Mouse (Mus musculus): Measurements from ENCODE around the gene Pip5k1b. TPM values are rescaled to one million over a fixed set of nuclear protein-coding genes. Genes with fewer than 3 reads are reported as not detected.

Pip5k1b gene
- polyA plus RNA-seq, 1 experiment from 2014 or later = 1.6 TPM

DNA sequence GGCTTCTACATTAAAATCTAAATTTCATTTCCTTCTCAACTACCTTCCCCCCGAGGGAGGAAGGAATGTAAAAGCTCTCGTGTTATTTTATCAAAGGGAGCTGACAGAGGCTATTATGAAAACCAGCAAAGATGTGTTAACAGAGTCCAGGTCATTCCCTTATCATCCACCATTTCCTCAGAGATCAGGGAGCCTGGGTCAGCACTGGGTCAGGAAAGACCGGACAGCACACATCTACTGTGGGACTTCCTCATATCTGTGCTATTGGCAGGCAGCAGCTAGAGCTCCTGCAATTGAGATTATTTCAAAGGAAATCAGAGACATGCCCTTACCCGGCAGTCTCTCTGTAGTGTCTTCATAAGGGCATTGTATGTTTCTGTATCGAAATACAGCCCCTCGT is 177.2 kb downstream of the Pip5k1b start:
- Histone ChIP-seq H3K4me3 (ENCODE audit: low read depth, low read length) (no peak overlapping the region), H3K27me3 (ENCODE audit: control insufficient read depth, insufficient read depth, low read length) (no peaks in the 10 kb centered on the region), H3K9me3 (replicated peaks; ENCODE audit: control insufficient read depth, low read length) (no peaks in the 10 kb centered on the region), H3K27ac (replicated peaks; ENCODE audit: low read depth, low read length) (no peak overlapping the region), H3K9ac (replicated peaks; ENCODE audit: low read length) (no peak overlapping the region), H3K4me2 (ENCODE audit: low read depth, low read length) (no peak overlapping the region), H3K4me1 (ENCODE audit: control insufficient read depth, insufficient read depth, low read length) (no peaks in the 10 kb centered on the region), H3K36me3 (replicated peaks; ENCODE audit: control insufficient read depth, insufficient read depth, low read depth, low read length) (no peaks in the 10 kb centered on the region)
- no peak for DNase-seq (ENCODE audit: low spot score)
- ATAC-seq (replicated peaks; ENCODE audit: insufficient number of reproducible peaks, low FRiP score, low TSS enrichment, low read depth) = no peak
- 31% methylated on average over 6 of the region's 6 CpGs for WGBS

DNA sequence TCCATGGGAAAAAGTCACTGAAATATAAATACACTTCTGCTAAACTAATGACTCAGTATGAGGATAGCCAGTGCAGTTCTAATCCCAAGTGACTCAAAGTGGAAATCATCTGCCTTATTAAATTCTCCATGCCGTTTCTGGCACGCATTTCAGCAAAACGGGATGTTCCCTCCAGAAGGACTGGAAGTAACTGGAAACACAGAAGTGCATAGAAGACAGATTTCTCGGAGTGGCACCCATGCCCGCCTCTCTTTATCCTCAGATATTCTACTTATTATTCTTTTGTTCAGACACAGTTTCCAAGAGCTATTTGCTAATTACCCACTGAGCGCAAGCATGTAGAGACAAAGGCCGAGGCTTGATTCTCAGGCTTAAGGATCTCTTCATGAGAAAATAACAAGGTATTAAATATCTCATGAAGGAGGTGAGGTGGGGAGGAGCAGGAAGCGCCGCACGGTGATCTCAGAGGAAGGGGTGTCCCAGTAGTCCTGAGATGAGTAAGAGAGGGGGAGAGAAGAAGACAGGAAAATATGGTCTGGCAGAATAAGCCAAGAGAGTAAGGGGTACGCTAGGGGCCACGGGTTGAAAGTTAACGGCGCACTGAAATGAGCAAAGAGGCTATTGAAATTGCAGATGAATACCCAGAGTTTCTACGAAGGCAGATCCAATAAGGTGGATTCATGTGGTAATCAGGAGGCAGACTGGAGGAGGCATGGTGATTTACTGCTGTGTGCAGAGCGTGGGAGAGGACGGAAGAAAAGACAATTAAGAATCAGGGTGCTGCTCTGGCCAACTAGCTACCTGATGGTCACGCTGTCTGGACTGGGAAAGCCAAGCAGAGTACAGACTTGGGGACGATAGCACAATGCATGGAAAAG is 183.7 kb downstream of the Pip5k1b start:
- WGBS = 69% methylated on average over 19 of the region's 19 CpGs
- ATAC-seq (replicated peaks; ENCODE audit: insufficient number of reproducible peaks, low FRiP score, low TSS enrichment, low read depth) (no peak), DNase-seq (ENCODE audit: low spot score) (no peak)

DNA sequence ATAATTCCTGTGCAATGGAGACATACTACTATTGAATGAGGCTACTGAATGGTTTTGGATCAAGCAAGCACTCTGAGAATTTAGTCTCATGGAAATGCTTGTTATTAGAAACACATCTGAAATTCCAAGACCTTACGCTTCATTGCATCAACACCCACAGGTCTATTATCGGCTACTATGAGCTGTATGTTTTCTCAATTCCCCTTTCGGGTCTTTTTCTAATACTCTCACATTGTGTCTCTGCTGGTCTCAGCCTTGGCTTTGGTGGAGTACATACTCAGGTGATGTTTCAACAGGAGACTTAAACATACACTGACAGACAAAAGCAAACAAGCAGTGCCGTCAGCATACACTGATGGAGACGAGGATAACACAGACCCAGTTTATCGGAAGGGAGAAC is 187.3 kb downstream of the Pip5k1b start:
- no peaks in the 10 kb centered on the region for H3K36me3 ChIP-seq (replicated peaks; ENCODE audit: control insufficient read depth, insufficient read depth, low read depth, low read length)
- no peak overlapping the region for H3K9ac ChIP-seq (replicated peaks; ENCODE audit: low read length)
- 79% methylated on average over 6 of the region's 6 CpGs for WGBS
- ATAC-seq (replicated peaks; ENCODE audit: insufficient number of reproducible peaks, low FRiP score, low TSS enrichment, low read depth) (no peak), DNase-seq (ENCODE audit: low spot score) (no peak)
- no peaks in the 10 kb centered on the region for H3K4me1 ChIP-seq (ENCODE audit: control insufficient read depth, insufficient read depth, low read length)
- H3K27me3 ChIP-seq (ENCODE audit: control insufficient read depth, insufficient read depth, low read length) = no peaks in the 10 kb centered on the region
- no peak overlapping the region for H3K4me2 ChIP-seq (ENCODE audit: low read depth, low read length)
- H3K4me3 ChIP-seq (ENCODE audit: low read depth, low read length) = no peak overlapping the region
- no peak overlapping the region for H3K27ac ChIP-seq (replicated peaks; ENCODE audit: low read depth, low read length)
- H3K9me3 ChIP-seq (replicated peaks; ENCODE audit: control insufficient read depth, low read length) = no peaks in the 10 kb centered on the region

More for the DNA sequence above, 183.7 kb downstream of the Pip5k1b start:
- H3K4me3 ChIP-seq (ENCODE audit: low read depth, low read length) = no peak overlapping the region
- no peaks in the 10 kb centered on the region for H3K9me3 ChIP-seq (replicated peaks; ENCODE audit: control insufficient read depth, low read length)
- H3K4me2 ChIP-seq (ENCODE audit: low read depth, low read length) = no peak overlapping the region
- no peak overlapping the region for H3K27ac ChIP-seq (replicated peaks; ENCODE audit: low read depth, low read length)
- no peaks in the 10 kb centered on the region for H3K27me3 ChIP-seq (ENCODE audit: control insufficient read depth, insufficient read depth, low read length)
- H3K9ac ChIP-seq (replicated peaks; ENCODE audit: low read length) = no peak overlapping the region
- H3K36me3 ChIP-seq (replicated peaks; ENCODE audit: control insufficient read depth, insufficient read depth, low read depth, low read length) = no peaks in the 10 kb centered on the region
- no peaks in the 10 kb centered on the region for H3K4me1 ChIP-seq (ENCODE audit: control insufficient read depth, insufficient read depth, low read length)

DNA sequence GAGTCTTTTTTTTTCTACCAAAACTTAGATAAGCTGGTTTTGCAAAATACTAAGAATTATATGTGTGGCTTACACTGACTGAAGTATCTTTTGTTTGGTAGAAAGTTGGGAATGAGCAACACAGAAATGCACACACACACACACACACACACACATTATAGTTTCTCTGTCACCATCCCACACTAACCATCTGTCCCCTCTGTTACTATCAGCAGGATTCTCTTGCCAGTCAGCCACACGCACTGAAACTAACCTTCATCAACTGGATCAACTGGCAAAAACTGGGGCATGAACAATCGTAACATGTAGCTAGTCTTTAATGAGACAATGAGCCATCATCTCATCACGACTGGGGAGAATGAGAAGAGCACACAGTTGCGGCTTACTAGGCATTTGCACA is 187.9 kb downstream of the Pip5k1b start:
- Histone ChIP-seq H3K27me3 (ENCODE audit: control insufficient read depth, insufficient read depth, low read length) (no peaks in the 10 kb centered on the region), H3K9me3 (replicated peaks; ENCODE audit: control insufficient read depth, low read length) (no peaks in the 10 kb centered on the region), H3K4me1 (ENCODE audit: control insufficient read depth, insufficient read depth, low read length) (no peaks in the 10 kb centered on the region), H3K4me3 (ENCODE audit: low read depth, low read length) (no peak overlapping the region), H3K36me3 (replicated peaks; ENCODE audit: control insufficient read depth, insufficient read depth, low read depth, low read length) (no peaks in the 10 kb centered on the region), H3K9ac (replicated peaks; ENCODE audit: low read length) (no peak overlapping the region), H3K27ac (replicated peaks; ENCODE audit: low read depth, low read length) (no peak overlapping the region), H3K4me2 (ENCODE audit: low read depth, low read length) (no peak overlapping the region)
- ATAC-seq (replicated peaks; ENCODE audit: insufficient number of reproducible peaks, low FRiP score, low TSS enrichment, low read depth) (no peak), DNase-seq (ENCODE audit: low spot score) (no peak)
- WGBS = 84% methylated on average over 4 of the region's 4 CpGs

DNA sequence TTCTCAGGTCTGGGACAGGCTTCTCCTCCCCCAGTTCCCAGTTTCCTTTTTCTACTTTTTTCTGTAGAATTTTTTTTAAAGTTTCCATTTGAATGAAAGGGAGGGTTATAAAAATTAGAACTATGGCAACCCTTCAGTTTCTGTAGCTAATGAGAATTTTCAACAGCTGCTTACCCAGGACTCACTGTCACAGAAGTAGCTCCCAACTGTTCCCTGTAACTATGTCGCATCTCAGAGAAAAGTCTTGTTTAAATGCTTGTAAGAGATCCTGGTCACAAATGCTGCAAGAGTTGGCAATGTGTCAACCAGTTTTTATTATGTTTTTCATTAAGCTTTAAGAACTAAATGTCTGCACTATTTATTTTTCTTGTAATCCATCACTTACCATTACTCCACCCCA is 188.9 kb downstream of the Pip5k1b start:
- no peak overlapping the region for H3K9ac ChIP-seq (replicated peaks; ENCODE audit: low read length)
- no peak overlapping the region for H3K27ac ChIP-seq (replicated peaks; ENCODE audit: low read depth, low read length)
- no peak overlapping the region for H3K4me3 ChIP-seq (ENCODE audit: low read depth, low read length)
- H3K36me3 ChIP-seq (replicated peaks; ENCODE audit: control insufficient read depth, insufficient read depth, low read depth, low read length) = no peaks in the 10 kb centered on the region
- H3K4me2 ChIP-seq (ENCODE audit: low read depth, low read length) = no peak overlapping the region
- no peaks in the 10 kb centered on the region for H3K27me3 ChIP-seq (ENCODE audit: control insufficient read depth, insufficient read depth, low read length)
- WGBS = 77% methylated on average over 1 of the region's 1 CpGs
- H3K4me1 ChIP-seq (ENCODE audit: control insufficient read depth, insufficient read depth, low read length) = no peaks in the 10 kb centered on the region
- no peaks in the 10 kb centered on the region for H3K9me3 ChIP-seq (replicated peaks; ENCODE audit: control insufficient read depth, low read length)
- ATAC-seq (replicated peaks; ENCODE audit: insufficient number of reproducible peaks, low FRiP score, low TSS enrichment, low read depth) (no peak), DNase-seq (ENCODE audit: low spot score) (no peak)

DNA sequence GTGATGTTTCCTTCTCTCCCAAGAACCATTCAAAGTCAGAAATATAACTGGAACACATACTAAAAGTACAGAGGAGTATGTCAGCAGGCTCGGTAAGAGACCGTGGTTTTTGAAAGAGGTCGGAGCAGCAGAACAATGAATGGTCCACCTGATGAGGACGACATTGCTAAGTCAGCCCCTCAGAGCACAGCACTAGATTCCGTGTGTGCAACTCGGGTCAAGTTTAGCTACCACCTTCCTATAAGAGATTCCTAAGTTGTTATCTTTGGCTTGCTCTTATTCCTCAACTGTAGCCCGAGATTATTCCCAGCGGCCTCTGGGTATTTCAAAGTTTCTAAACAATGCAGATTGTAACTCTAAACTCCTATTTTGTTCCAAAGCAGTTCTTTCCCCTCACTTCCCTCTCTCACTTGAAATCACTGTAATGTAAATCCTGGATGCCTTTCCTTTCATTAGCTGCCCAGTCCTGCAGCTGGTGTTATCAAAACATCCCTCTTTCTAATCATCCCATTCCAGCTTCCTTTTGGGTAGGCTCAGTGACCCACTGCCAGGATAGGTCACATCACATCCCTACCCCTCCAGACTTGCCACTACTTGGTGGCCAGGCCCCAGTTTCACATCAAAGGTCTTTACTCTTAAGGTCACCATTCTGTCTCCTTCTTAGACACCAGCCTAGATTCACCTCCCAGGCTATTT is 192.9 kb downstream of the Pip5k1b start:
- H3K27me3 ChIP-seq (ENCODE audit: control insufficient read depth, insufficient read depth, low read length) = no peaks in the 10 kb centered on the region
- no peaks in the 10 kb centered on the region for H3K9me3 ChIP-seq (replicated peaks; ENCODE audit: control insufficient read depth, low read length)
- no peak overlapping the region for H3K4me2 ChIP-seq (ENCODE audit: low read depth, low read length)
- ATAC-seq (replicated peaks; ENCODE audit: insufficient number of reproducible peaks, low FRiP score, low TSS enrichment, low read depth) = no peak
- H3K9ac ChIP-seq (replicated peaks; ENCODE audit: low read length) = no peak overlapping the region
- WGBS = 59% methylated on average over 8 of the region's 8 CpGs
- H3K4me1 ChIP-seq (ENCODE audit: control insufficient read depth, insufficient read depth, low read length) = no peaks in the 10 kb centered on the region
- H3K36me3 ChIP-seq (replicated peaks; ENCODE audit: control insufficient read depth, insufficient read depth, low read depth, low read length) = no peaks in the 10 kb centered on the region
- DNase-seq (ENCODE audit: low spot score) = no peak
- H3K4me3 ChIP-seq (ENCODE audit: low read depth, low read length) = no peak overlapping the region
- H3K27ac ChIP-seq (replicated peaks; ENCODE audit: low read depth, low read length) = no peak overlapping the region

DNA sequence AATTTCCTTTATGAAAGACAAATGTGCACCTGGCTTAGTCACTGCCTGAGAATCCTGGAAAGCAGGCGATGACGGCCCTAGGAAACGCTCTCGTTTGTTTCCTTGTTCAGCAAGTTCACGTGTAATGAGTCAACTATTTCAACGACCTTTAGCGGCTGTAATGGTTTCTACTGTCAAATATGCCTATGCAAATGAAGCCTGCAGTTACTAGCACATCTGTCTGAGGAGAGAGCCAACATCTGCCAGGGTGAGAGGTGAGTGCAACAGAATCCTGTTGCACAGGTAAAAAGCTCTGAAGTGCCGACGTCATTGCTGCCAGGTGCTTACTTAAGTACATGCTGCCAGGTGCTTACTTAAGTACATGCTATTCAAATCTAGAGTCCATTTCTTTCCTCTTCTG is 196.4 kb downstream of the Pip5k1b start:
- Histone ChIP-seq H3K27me3 (ENCODE audit: control insufficient read depth, insufficient read depth, low read length) (no peaks in the 10 kb centered on the region), H3K9ac (replicated peaks; ENCODE audit: low read length) (no peak overlapping the region), H3K27ac (replicated peaks; ENCODE audit: low read depth, low read length) (no peak overlapping the region), H3K4me1 (ENCODE audit: control insufficient read depth, insufficient read depth, low read length) (no peaks in the 10 kb centered on the region), H3K36me3 (replicated peaks; ENCODE audit: control insufficient read depth, insufficient read depth, low read depth, low read length) (no peaks in the 10 kb centered on the region), H3K9me3 (replicated peaks; ENCODE audit: control insufficient read depth, low read length) (no peaks in the 10 kb centered on the region), H3K4me2 (ENCODE audit: low read depth, low read length) (no peak overlapping the region), H3K4me3 (ENCODE audit: low read depth, low read length) (no peak overlapping the region)
- 84% methylated on average over 9 of the region's 9 CpGs for WGBS
- ATAC-seq (replicated peaks; ENCODE audit: insufficient number of reproducible peaks, low FRiP score, low TSS enrichment, low read depth) (no peak), DNase-seq (ENCODE audit: low spot score) (no peak)

DNA sequence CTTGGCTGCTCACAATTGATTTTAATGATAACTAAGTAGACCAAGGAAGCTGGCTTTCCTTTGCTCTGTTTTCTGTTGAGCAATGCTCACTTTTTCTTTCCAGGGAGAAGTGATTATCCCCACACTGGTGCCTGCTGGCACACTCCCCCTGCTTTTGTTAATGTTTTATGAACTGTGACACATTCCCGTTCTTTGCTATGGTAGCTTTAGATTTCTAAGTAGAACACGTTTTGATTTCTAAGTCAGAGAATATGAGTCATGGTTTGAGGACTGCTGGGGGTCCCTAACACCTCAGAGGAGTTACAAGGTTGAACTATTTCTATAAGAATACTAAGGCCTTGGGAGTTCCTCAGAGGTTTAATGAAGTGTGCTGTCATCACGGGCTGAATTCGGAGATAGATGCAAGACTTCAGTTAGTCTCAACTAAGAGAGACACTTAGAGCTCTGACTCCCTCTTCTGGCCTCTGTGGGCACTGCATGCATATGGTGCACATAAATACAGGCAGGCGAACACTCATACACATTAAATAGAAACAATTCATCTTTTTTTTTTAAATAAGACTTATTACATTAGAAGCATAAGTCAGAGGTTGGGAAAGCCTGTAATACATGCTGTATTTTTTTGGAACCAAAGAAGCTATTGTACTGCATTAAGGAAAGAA is 203.2 kb downstream of the Pip5k1b start:
- Histone ChIP-seq H3K4me2 (ENCODE audit: low read depth, low read length) (no peak overlapping the region), H3K4me1 (ENCODE audit: control insufficient read depth, insufficient read depth, low read length) (no peaks in the 10 kb centered on the region), H3K36me3 (replicated peaks; ENCODE audit: control insufficient read depth, insufficient read depth, low read depth, low read length) (no peaks in the 10 kb centered on the region), H3K9me3 (replicated peaks; ENCODE audit: control insufficient read depth, low read length) (no peaks in the 10 kb centered on the region), H3K9ac (replicated peaks; ENCODE audit: low read length) (no peak overlapping the region), H3K4me3 (ENCODE audit: low read depth, low read length) (no peak overlapping the region), H3K27ac (replicated peaks; ENCODE audit: low read depth, low read length) (no peak overlapping the region), H3K27me3 (ENCODE audit: control insufficient read depth, insufficient read depth, low read length) (no peaks in the 10 kb centered on the region)
- 88% methylated on average over 5 of the region's 5 CpGs for WGBS
- no peak for ATAC-seq (replicated peaks; ENCODE audit: insufficient number of reproducible peaks, low FRiP score, low TSS enrichment, low read depth)
- DNase-seq (ENCODE audit: low spot score) = no peak

Data from embryonic facial prominence, embryonic 11.5 days (tissue).